Mouse (Mus musculus) ES-E14 (cell line): ENCODE data around the gene Dupd1.

ENCODE experiments used
- CHD2 ChIP-seq: IDR thresholded peaks from 2 replicates; pipeline ENCODE4 v1.6.1; 2014; ENCODE audit warnings: mild to moderate bottlenecking, low read depth, low read length, inconsistent platforms
- ZNF384 ChIP-seq: IDR thresholded peaks from 2 replicates; pipeline ENCODE4 v1.6.1; 2012; ENCODE audit warnings: low read depth, low read length, inconsistent platforms

DNA sequence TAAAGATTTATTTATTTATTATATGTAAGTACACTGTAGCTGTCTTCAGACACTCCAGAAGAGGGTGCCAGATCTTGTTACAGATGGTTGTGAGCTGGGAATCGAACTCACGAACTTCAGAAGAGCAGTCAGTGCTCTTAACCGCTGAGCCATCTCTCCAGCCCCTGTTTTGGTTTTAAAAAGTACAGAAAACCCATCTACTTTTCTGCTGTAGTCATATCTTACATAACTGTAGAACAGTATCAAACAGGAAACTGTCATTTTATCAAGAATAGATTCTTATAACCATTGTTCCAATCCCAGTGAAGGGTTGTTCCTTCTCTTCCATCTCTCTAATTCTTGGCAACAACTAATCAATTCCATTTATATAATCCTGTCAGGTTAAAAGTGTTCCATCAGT is 49.4 kb upstream of the Dupd1 start:
- TF ChIP-seq ZNF384 (no peak), CHD2 (no peak)
